Mouse (Mus musculus) G1E (cell line): ENCODE results near the gene Ddx27.

Experiments
- CTCF ChIP-seq: IDR thresholded peaks from 2 replicates; pipeline ENCODE4 v1.5.1; 2012; ENCODE audit warnings: low read depth, low read length, inconsistent platforms, mixed read lengths
- GATA1 ChIP-seq: IDR thresholded peaks from 2 replicates; pipeline ENCODE4 v1.6.1; 2012; ENCODE audit warnings: borderline replicate concordance, low read length, inconsistent platforms, mixed read lengths
- TAL1 ChIP-seq: conservative IDR thresholded peaks from 2 replicates; pipeline ENCODE4 v1.6.1; 2012; ENCODE audit warnings: low read depth, low read length, inconsistent platforms, mixed read lengths

GRCm38 (mm10) chr2:167059536-167059935 is 44.5 kb downstream of the Ddx27 start:
- TF ChIP-seq CTCF = no peak
- no peak for TF ChIP-seq GATA1
- no peak for TF ChIP-seq TAL1
